Mouse (Mus musculus): Measurements from ENCODE around the gene Aasdh. TPM values are rescaled to one million over a fixed set of nuclear protein-coding genes. Genes with fewer than 3 reads are reported as not detected.

Gene Aasdh
- polyA plus RNA-seq (2021; fragmentation: Nextera tagmentation) = 6.3 and 9.8 TPM in 2 replicates
- long read RNA-seq, experiment 1, partial matches to known transcripts = 7 of 26 reads
- long read RNA-seq, experiment 1, other reads (novel, unspliced or antisense) = 16 of 26 reads
- long read RNA-seq, experiment 2, partial matches to known transcripts = 3 of 8 reads
- long read RNA-seq, experiment 2, other reads (novel, unspliced or antisense) = 3 of 8 reads

DNA sequence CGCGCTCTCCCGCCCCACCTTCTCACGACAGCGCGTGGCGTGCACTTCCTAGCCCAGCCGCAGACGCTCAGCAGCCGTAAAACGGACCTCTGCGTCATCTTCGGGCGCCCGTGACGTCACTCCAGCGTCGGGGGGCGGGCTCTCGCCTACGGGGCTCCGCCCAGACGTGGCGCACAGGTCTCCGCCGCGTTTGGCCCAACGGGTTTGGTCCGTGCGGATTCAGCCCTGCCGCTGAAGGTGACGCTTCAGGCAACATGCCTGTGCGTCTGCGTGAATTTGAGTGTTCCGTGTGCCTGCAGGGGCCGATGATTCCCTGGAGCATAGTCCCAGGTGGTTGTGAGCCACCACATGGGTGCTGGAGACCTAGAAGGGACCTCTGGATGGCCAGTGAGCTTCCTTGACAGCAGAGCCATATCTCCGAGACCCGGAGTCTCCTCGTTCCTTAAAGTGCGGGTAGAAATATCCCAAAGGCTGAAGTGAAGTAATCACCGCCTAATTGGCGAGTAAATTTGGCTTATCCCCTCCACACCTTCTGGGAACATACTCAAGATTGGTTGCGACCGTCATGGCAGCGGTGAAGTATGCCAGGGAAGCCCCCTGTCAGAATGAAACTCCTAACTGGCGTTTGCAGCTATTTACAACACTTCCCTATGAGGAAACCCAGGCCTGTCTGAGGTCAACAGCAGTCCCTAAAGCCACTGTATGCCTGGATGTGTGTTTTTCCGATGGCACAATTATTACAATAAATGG lies at the start of gene Aasdh:
Gene Aasdh (minus strand): TSS at position 110 of the 750 bp plus-strand sequence.

DNA sequence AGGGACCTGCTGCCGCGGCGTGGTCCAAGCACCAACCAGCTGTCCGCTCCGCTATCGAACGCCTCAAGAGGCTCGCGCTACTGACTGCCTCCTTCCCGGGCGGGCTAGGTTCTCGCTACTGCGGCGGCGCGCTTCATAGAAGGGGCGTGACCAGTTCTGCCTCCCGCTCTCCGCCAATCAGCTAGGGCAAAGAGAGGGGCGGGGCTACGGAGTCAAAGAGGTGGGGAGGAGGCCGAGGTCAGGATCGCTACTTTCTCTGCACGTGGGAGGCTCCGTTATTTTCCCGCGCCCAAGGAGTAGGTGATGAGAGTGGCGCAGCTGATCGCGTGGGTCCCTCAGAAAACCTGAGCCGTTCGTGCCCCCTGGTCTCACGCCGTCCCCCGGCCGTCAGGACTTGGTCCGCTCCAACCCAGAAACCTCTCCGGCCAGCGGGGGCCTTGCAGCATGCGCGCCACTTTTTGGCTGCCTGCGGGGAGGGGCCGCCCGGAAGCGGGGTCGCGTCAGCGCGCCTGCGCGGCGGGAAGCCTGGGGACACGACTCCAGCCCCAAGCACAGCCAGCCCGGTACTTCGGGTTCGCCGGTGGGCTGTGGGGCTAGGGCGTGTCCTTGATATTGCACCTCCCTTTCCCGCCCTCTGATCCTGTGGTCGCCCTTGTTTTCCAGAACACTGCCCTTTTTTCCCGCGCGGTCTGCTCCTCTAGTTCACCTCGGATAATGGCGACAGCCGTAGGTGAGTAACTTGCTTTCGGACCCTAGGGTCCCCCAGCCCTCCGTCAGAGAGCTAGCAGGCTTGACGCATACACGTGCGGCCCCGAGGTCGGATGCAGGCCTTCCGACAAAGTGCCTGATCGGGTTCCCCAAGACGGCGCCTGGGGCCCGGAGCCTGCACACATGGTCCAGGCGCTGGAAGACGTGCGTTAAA lies 46.1 kb upstream of the Aasdh start, which contains the start of the genes Paics and Ppat:
Gene Paics (plus strand): TSS at position 202 of the 922 bp plus-strand sequence.
Gene Ppat (minus strand): TSS at position 473 of the 922 bp plus-strand sequence.

Other genes starting within 250 kb of the Aasdh start
- gene C530008M17Rik, start 249.0 kb downstream of the Aasdh start, polyA plus RNA-seq (2021; fragmentation: Nextera tagmentation) = 11.8 and 17.8 TPM in 2 replicates
- 125 and 160 TPM in 2 replicates for gene Paics, start 45.8 kb upstream of the Aasdh start, polyA plus RNA-seq (2021; fragmentation: Nextera tagmentation)
- 6.5 and 9.3 TPM in 2 replicates for gene Ppat, start 46.1 kb upstream of the Aasdh start, polyA plus RNA-seq (2021; fragmentation: Nextera tagmentation)
- 20.3 and 30.9 TPM in 2 replicates for gene Srp72, start 69.2 kb upstream of the Aasdh start, polyA plus RNA-seq (2021; fragmentation: Nextera tagmentation)
- gene Arl9, start 98.5 kb upstream of the Aasdh start, polyA plus RNA-seq (2021; fragmentation: Nextera tagmentation) = not detected in 2 replicates
- 0.42 and 0.75 TPM in 2 replicates for gene Thegl, start 110.5 kb upstream of the Aasdh start, polyA plus RNA-seq (2021; fragmentation: Nextera tagmentation)
- 16.7 and 22.3 TPM in 2 replicates for gene Hopx, start 209.6 kb upstream of the Aasdh start, polyA plus RNA-seq (2021; fragmentation: Nextera tagmentation)

Data from left cerebral cortex, adult 6 months (tissue).